Mouse (Mus musculus): Measurements from ENCODE around the gene Hacl1. TPM values are rescaled to one million over a fixed set of nuclear protein-coding genes. Genes with fewer than 3 reads are reported as not detected.

Gene Hacl1
- total RNA-seq, 2 experiments from 2014 or later: 5.2 to 29.6 TPM

DNA sequence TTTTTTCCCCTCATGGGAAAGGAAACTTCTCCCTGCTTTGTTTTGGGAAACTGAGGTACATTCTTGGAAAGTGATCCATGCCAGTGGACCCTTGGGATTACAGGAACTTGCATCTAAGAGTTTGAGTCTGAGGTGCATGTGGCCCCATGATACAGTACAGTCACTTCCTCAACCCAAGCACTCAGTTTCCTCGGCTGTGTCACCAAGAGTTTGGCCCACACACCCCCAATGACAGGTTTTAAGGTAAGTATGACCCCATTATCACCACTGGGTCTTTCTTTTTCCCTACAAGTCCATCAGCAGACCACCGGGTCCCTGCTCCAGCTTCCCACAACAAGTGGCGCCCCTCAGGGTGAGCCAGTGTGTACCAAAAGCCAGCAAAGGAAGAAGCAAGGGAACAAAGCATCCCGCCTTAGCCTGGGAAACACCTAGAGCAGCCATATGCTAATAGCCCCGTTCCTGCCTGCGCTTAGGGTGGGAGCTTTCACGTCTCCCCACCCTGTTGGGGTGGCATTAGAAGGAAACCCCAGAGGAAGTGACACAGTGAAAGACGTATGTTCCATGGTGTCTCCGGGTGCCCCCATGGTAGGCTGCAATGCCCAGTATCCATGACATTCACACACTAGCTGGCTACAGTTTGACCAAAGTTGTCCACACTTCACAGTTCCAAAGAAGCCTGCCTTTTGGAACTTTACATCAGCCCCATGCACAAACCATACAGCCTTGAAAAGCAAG is 84.4 kb downstream of the Hacl1 start:
- ATAC-seq (replicated peaks; ENCODE audit: low FRiP score, low TSS enrichment, poor library complexity, severe bottlenecking): no peak

DNA sequence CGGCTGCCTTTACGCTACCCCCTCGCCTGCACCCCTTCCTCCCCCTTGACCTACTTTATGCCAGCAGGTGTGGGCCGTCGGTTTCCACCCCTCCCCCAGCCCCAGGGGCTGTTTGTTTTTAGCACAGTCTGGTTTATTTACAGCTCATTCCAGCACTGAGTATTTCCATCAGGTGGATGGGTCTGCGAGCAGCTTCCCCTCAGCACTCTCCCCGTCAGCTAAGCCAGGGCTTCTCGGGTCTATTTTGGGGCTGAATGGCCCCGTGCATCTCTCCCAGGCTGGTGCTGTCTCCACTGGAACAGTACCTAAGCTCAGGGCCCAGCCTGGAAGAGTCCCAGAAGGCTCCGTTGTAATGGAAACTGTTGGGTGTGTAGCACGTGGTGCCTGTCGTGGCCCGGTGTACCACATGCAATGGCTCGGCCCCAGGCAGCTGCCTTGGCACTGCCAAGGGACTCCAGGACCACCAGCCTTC is 85.1 kb downstream of the Hacl1 start:
- no peak for ATAC-seq (replicated peaks; ENCODE audit: low FRiP score, low TSS enrichment, poor library complexity, severe bottlenecking)

DNA sequence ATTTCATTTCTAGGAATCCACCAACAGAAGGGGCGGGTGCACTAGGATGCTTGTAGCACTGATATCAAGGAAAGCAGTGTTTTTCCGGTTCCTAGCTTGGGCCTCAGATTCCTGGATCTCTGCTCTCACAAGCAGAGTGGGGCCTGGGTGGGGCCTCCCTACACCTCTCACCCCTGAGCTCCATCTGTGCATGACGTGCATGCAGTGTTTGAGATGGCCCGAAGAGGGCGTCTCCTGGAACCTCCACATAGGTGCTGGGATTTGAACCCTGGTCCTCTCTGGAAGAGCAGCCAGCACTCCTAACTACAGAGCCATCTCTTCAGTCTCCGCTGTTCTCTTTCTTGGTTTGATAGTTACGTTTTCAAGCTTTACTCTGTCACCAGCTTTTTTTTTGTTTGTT is 86.1 kb downstream of the Hacl1 start:
- no peak for ATAC-seq (replicated peaks; ENCODE audit: low FRiP score, low TSS enrichment, poor library complexity, severe bottlenecking)

Other genes with a start within 250 kb of the Hacl1 start
- gene Sh3bp5, start 205.2 kb downstream of the Hacl1 start, total RNA-seq (2014; fragmentation: Nextera tagmentation): 1.1 and 2.3 TPM in 2 replicates
- 1.1 and 1.3 TPM in 2 replicates for gene Sh3bp5, start 205.2 kb downstream of the Hacl1 start, total RNA-seq (2017)
- 40.1 and 42.9 TPM in 2 replicates for gene Eaf1, start 146.9 kb downstream of the Hacl1 start, total RNA-seq (2014; fragmentation: Nextera tagmentation)
- 23.8 and 24.5 TPM in 2 replicates for gene Eaf1, start 146.9 kb downstream of the Hacl1 start, total RNA-seq (2017)
- gene Mettl6, start 146.2 kb downstream of the Hacl1 start, total RNA-seq (2014; fragmentation: Nextera tagmentation): 32.3 and 35.0 TPM in 2 replicates
- gene Mettl6, start 146.2 kb downstream of the Hacl1 start, total RNA-seq (2017): 47.2 and 79.6 TPM in 2 replicates
- gene Colq, start 49.9 kb downstream of the Hacl1 start, total RNA-seq (2014; fragmentation: Nextera tagmentation): 0.76 TPM in 1 of 2 replicates, not detected in the other
- gene Colq, start 49.9 kb downstream of the Hacl1 start, total RNA-seq (2017): not detected in 2 replicates
- gene Gm49387, start 408 bp downstream of the Hacl1 start, total RNA-seq (2014; fragmentation: Nextera tagmentation): not detected in 2 replicates
- not detected in 2 replicates for gene Gm49387, start 408 bp downstream of the Hacl1 start, total RNA-seq (2017)
- gene Btd, start 258 bp downstream of the Hacl1 start, total RNA-seq (2014; fragmentation: Nextera tagmentation): 5.4 and 10.4 TPM in 2 replicates
- 5.6 and 7.4 TPM in 2 replicates for gene Btd, start 258 bp downstream of the Hacl1 start, total RNA-seq (2017)
- gene Ankrd28, start 189.4 kb upstream of the Hacl1 start, total RNA-seq (2014; fragmentation: Nextera tagmentation): 37.4 and 46.6 TPM in 2 replicates
- gene Ankrd28, start 189.4 kb upstream of the Hacl1 start, total RNA-seq (2017): 27.0 and 42.7 TPM in 2 replicates